Mouse (Mus musculus) megakaryocyte, embryonic 14.5 days (primary cell): ENCODE data around the gene Igsf23.

Source experiments
- FLI1 ChIP-seq: IDR thresholded peaks from 2 replicates; pipeline ENCODE4 v1.6.1; 2012; ENCODE audit warnings: low read length, inconsistent platforms, mixed read lengths
- GATA1 ChIP-seq: IDR thresholded peaks from 3 replicates; pipeline ENCODE4 v1.6.1; 2012; ENCODE audit warnings: mixed read lengths, low read length, inconsistent platforms, borderline replicate concordance

DNA sequence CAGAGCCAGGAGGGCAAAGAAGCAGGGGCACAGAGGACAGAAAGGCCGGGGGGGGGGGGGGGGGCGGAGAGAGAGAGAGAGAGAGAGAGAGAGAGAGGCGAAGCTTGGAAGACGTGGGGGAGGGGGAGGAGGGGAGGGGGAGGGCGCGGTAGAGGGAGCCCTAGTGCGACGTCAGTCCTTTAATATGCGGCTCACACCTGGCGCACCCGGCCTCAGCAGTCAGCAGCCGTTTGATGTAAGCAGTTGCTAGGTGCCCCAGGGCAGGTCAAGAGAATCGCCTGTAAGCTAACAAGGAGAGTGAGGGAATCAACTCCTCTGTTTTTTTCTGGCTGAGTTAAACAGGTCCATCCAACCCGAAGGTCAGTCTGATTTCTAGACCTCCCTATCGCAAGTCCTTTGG lies 26.8 kb downstream of the Igsf23 start:
- TF ChIP-seq GATA1 (no peak), FLI1 (no peak)
